Mouse (Mus musculus) limb, embryonic 12.5 days (tissue): Measurements from ENCODE around the gene Ppm1m. TPM values are rescaled to one million over a fixed set of nuclear protein-coding genes. Genes with fewer than 3 reads are reported as not detected.

Source experiments
- ATAC-seq: fragments of 200-750 bp; cut with Nextera tagmentation; 2 replicates; pipeline ENCODE4 v1.8.0; 2017; ENCODE audit warnings: low read depth, moderate TSS enrichment; ENCODE audit not compliant: insufficient number of reproducible peaks, insufficient read depth, low FRiP score, low TSS enrichment
- H3K27ac ChIP-seq: fragments of 300-500 bp; sonication (generic); 2 replicates; pipeline ENCODE4 v1.5.1; 2016; ENCODE audit warnings: mild to moderate bottlenecking, moderate library complexity
- H3K27me3 ChIP-seq: fragments of 300-500 bp; sonication (generic); 2 replicates; pipeline ENCODE4 v1.6.1; 2016; ENCODE audit warnings: mild to moderate bottlenecking, moderate library complexity
- H3K36me3 ChIP-seq: fragments of 300-500 bp; sonication (generic); 2 replicates; pipeline ENCODE4 v1.6.1; 2016; ENCODE audit warnings: mild to moderate bottlenecking, moderate library complexity
- H3K4me1 ChIP-seq: fragments of 300-500 bp; sonication (generic); replicated peaks from 2 replicates; pipeline ENCODE4 v1.6.1; 2016
- H3K4me2 ChIP-seq: fragments of 300-500 bp; sonication (generic); 2 replicates; pipeline ENCODE4 v1.6.1; 2016; ENCODE audit warnings: mild to moderate bottlenecking, moderate library complexity
- H3K4me3 ChIP-seq: fragments of 300-500 bp; sonication (generic); replicated peaks from 2 replicates; pipeline ENCODE4 v1.5.1; 2016; ENCODE audit warnings: mild to moderate bottlenecking
- H3K9ac ChIP-seq: fragments of 300-500 bp; sonication (generic); replicated peaks from 2 replicates; pipeline ENCODE4 v1.6.1; 2016; ENCODE audit warnings: mild to moderate bottlenecking, moderate library complexity
- H3K9me3 ChIP-seq: fragments of 300-500 bp; sonication (generic); 2 replicates; pipeline ENCODE4 v1.6.1; 2016; ENCODE audit warnings: mild to moderate bottlenecking, moderate library complexity
- WGBS: fragments of 180-500 bp; shearing (Covaris S2); methylation state at CpG from one replicate; pipeline ENCODE4 v1.1.7; 2016; 5-methylcytosine and 5-hydroxymethylcytosine counted together
- polyA plus RNA-seq: library from polyadenylated mRNA; unstranded; fragments of >200 nt; fragmentation: Nextera tagmentation; extraction: Ambion mirVana; gene quantifications from 2 replicates; pipeline ENCODE4 v1.2.1, GENCODE M21; 2016

Ppm1m gene
- polyA plus RNA-seq, 1 experiment from 2014 or later, result 60.7 TPM

DNA sequence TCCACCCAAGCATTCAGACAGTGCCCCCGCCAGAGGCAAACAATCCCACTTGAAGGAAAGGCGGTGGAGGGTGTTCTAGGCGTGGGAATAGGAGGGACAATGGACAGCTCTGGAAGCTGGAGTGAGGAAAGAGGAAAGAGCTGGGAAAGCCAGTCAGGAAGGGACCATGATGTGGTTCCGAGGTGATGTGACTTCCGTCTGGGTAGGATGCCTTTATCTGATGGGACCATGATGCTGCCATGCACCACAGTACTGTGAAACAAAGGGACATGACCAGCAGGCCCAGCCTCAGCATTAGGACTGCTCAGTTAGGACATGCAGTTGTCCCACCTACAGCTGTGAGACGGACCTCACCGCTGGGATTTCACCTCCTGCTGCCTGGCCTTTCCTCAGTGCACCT is 31.7 kb upstream of the Ppm1m start:
- no peaks in the 10 kb centered on the region for H3K9me3 ChIP-seq
- no peak overlapping the region for H3K4me2 ChIP-seq
- peaks cover 12% of the 10 kb centered on the region for H3K27me3 ChIP-seq
- H3K4me3 ChIP-seq, result no peak overlapping the region
- H3K36me3 ChIP-seq, result peaks cover 40% of the 10 kb centered on the region
- peaks cover 4% of the 10 kb centered on the region for H3K4me1 ChIP-seq
- H3K9ac ChIP-seq, result no peak overlapping the region
- 76% methylated on average over 7 of the region's 7 CpGs for WGBS
- H3K27ac ChIP-seq, result no peak overlapping the region
- no peak for ATAC-seq

DNA sequence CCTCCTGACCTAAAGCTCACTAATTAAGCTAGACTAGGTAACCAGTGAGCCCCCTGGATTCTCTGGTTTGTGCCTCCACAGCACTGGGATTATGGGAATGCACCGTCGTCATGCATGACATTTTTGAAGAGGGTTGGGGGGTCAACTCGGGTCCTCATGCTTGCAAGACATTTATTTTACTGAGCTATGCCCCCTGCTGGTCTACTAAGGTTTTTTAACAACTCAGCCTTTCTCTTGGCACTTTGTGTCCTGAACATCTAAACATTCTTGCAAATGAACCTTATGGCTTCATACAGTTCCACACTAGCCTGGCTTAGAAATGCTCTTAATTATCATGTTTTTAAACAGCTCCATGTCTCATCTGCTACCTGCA is 31.2 kb upstream of the Ppm1m start:
- no peak for ATAC-seq
- Histone ChIP-seq H3K36me3 (peaks cover 35% of the 10 kb centered on the region), H3K9ac (no peak overlapping the region), H3K4me3 (no peak overlapping the region), H3K4me1 (peaks cover 9% of the 10 kb centered on the region), H3K27me3 (peaks cover 17% of the 10 kb centered on the region), H3K27ac (no peak overlapping the region), H3K9me3 (no peaks in the 10 kb centered on the region), H3K4me2 (no peak overlapping the region)
- WGBS, result 64% methylated on average over 3 of the region's 3 CpGs

DNA sequence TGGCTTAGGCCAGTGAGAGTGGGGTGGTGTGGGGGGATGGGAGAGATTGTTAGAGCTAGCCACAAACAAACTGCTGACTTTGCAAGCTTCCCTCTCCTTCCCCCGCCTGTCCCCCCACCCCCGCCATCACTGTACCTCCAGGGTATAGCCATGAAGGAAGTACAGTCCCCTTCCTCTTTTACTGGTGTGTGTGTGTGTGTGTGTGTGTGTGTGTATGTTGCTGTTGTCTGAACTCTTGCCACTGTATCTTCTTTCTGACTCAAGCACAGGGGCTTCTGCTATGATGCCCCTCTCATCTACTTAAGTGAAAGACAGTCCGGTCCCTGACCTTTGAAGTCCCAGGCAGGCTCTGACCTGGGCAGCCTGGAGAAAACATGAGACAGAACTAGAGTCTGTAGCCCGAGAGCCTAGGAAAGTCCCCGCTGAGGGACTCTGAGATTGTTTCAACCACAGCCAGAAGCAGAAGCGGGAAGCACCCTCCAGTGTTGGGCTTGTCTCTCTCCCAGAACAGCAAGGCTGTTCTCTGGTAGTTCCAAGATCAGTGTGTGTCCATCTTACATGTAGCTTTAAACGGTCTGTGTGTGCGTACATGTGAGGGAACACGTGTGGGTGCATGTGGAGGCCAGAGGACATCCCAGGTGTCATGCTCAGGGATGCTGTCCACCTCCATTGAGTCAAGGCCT is 30.6 kb upstream of the Ppm1m start:
- Histone ChIP-seq H3K4me3 (no peak overlapping the region), H3K27ac (no peak overlapping the region), H3K4me2 (no peak overlapping the region), H3K27me3 (peaks cover 23% of the 10 kb centered on the region), H3K4me1 (peaks cover 11% of the 10 kb centered on the region), H3K9me3 (no peaks in the 10 kb centered on the region), H3K36me3 (peaks cover 30% of the 10 kb centered on the region), H3K9ac (no peak overlapping the region)
- no peak for ATAC-seq
- 71% methylated on average over 8 of the region's 9 CpGs for WGBS

GRCm38 (mm10) chr9:106227790-106228429 is 28.4 kb upstream of the Ppm1m start:
- whole genome bisulfite sequencing, result 80% methylated on average over 8 of the region's 8 CpGs
- Histone ChIP-seq H3K9ac (no peak overlapping the region), H3K4me3 (no peak overlapping the region), H3K36me3 (peaks cover 7% of the 10 kb centered on the region), H3K4me1 (peaks cover 11% of the 10 kb centered on the region), H3K27ac (no peak overlapping the region), H3K9me3 (no peaks in the 10 kb centered on the region), H3K4me2 (no peak overlapping the region), H3K27me3 (peaks cover 37% of the 10 kb centered on the region)
- no peak for ATAC-seq

DNA sequence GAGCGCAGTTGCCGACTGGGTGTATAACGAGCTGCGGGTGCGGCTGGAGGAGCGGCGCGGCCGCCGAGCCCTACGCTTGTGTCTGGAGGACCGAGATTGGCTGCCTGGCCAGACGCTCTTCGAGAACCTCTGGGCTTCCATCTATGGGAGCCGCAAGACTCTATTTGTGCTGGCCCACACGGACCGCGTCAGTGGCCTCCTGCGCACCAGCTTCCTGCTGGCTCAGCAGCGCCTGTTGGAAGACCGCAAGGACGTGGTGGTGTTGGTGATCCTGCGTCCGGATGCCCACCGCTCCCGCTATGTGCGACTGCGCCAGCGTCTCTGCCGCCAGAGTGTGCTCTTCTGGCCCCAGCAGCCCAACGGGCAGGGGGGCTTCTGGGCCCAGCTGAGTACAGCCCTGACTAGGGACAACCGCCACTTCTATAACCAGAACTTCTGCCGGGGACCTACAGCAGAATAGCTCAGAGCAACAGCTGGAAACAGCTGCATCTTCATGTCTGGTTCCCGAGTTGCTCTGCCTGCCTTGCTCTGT is 26.7 kb upstream of the Ppm1m start:
- Histone ChIP-seq H3K27me3 (peaks cover 37% of the 10 kb centered on the region), H3K4me1 (peaks cover 11% of the 10 kb centered on the region), H3K36me3 (no peaks in the 10 kb centered on the region), H3K9ac (peak overlapping the region; percentile 40; the same call in 1 of the 2 replicates), H3K9me3 (no peaks in the 10 kb centered on the region), H3K4me3 (peak overlapping the region; percentile 42), H3K4me2 (peak overlapping the region; percentile 74), H3K27ac (no peak overlapping the region)
- WGBS, result 5% methylated on average over 34 of the region's 34 CpGs
- ATAC-seq, result peak; percentile 53

GRCm38 (mm10) chr9:106225469-106226150 is 26.1 kb upstream of the Ppm1m start:
- ATAC-seq, result 0 out of 2 replicates have a peak, but pooled peaks have one; percentile 7
- WGBS, result 56% methylated on average over 24 of the region's 24 CpGs
- Histone ChIP-seq H3K9me3 (no peaks in the 10 kb centered on the region), H3K36me3 (no peaks in the 10 kb centered on the region), H3K27me3 (peaks cover 37% of the 10 kb centered on the region), H3K9ac (peak overlapping the region; percentile 40; the same call in 1 of the 2 replicates), H3K27ac (no peak overlapping the region), H3K4me2 (peak overlapping the region; percentile 74), H3K4me1 (peaks cover 11% of the 10 kb centered on the region), H3K4me3 (peak overlapping the region; percentile 42)

- H3K4me1 ChIP-seq, result peaks cover 11% of the 10 kb centered on the region
- H3K9ac ChIP-seq, result no peak overlapping the region
- ATAC-seq, result no peak
- H3K27me3 ChIP-seq, result peaks cover 37% of the 10 kb centered on the region
- no peak overlapping the region for H3K4me2 ChIP-seq
- WGBS, result 91% methylated on average over 4 of the region's 4 CpGs
- H3K9me3 ChIP-seq, result no peaks in the 10 kb centered on the region
- no peak overlapping the region for H3K4me3 ChIP-seq
- no peak overlapping the region for H3K27ac ChIP-seq
- H3K36me3 ChIP-seq, result no peaks in the 10 kb centered on the region
Measured at GRCm38 (mm10) chr9:106222994-106223393, 23.4 kb upstream of the Ppm1m start.

- no peak for ATAC-seq
- no peak within 1 kb of the TSS for H3K4me2 ChIP-seq
- WGBS, result 82% methylated on average over 4 of the region's 4 CpGs
- no peak within 1 kb of the TSS for H3K27ac ChIP-seq
- H3K9ac ChIP-seq, result no peak within 1 kb of the TSS
- H3K4me3 ChIP-seq, result no peak within 1 kb of the TSS
- no peaks in the 10 kb centered on the region for H3K9me3 ChIP-seq
- H3K36me3 ChIP-seq, result no peaks in the 10 kb centered on the region
- peaks cover 35% of the 10 kb centered on the region for H3K27me3 ChIP-seq
- H3K4me1 ChIP-seq, result peaks cover 11% of the 10 kb centered on the region
Measured at GRCm38 (mm10) chr9:106222261-106222851, 22.8 kb upstream of the Ppm1m start, which contains the start of gene Tlr9. TSS of gene Tlr9 (plus strand) at chr9:106222598.

- peaks cover 5% of the 10 kb centered on the region for H3K4me1 ChIP-seq
- no peak overlapping the region for H3K4me3 ChIP-seq
- H3K9me3 ChIP-seq, result no peaks in the 10 kb centered on the region
- H3K27me3 ChIP-seq, result peaks cover 23% of the 10 kb centered on the region
- no peak overlapping the region for H3K27ac ChIP-seq
- ATAC-seq, result no peak
- no peak overlapping the region for H3K9ac ChIP-seq
- H3K4me2 ChIP-seq, result no peak overlapping the region
- no peaks in the 10 kb centered on the region for H3K36me3 ChIP-seq
- WGBS, result 61% methylated on average over 8 of the region's 8 CpGs
Measured at GRCm38 (mm10) chr9:106220894-106221523, 21.5 kb upstream of the Ppm1m start.

- 87% methylated on average over 7 of the region's 7 CpGs for WGBS
- no peak for ATAC-seq
Measured at GRCm38 (mm10) chr9:106216971-106217370, 17.4 kb upstream of the Ppm1m start.

More at GRCm38 (mm10) chr9:106216971-106217370, 17.4 kb upstream of the Ppm1m start:
- Histone ChIP-seq H3K36me3 (peaks cover 35% of the 10 kb centered on the region), H3K4me2 (no peak overlapping the region), H3K4me3 (no peak overlapping the region), H3K9ac (no peak overlapping the region), H3K9me3 (no peaks in the 10 kb centered on the region), H3K4me1 (peaks cover 4% of the 10 kb centered on the region), H3K27ac (no peak overlapping the region), H3K27me3 (no peaks in the 10 kb centered on the region)
